Comparison of ENCODE assay signal across 8 mouse cellular contexts in the genomic region with DNA sequence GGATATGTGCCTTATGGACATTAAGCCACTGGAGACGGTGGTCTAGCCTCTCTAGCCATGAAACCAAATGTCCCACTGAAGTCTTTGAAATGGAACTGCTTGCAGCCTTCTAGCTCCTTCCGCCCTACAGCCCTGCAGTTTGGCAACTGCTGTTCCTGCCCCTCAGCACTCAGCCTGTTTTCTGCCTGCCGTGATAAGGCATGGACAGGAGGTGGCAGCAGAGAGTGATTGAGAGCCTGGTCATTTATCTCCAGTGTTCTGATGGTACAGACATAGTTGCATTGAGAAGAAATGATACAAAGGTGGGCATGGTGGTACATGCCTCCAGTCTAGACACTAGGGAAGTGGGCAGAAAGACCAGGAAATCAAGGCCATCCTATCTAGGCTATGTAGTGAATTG. TPM values are rescaled to one million over a fixed set of nuclear protein-coding genes. Genes with fewer than 3 reads are reported as not detected.
DNase-seq lines count a peak whose midpoint lies in the region; ATAC-seq and TF ChIP-seq lines count a peak whose summit lies in the region.

No protein-coding gene starts in this region.

- ATAC-seq in liver, embryonic 12.5 days = peak; percentile 46; the same call in 1 of the 2 replicates
- peak; percentile 32 for ATAC-seq in neural tube, embryonic 13.5 days (ENCODE audit: low read depth)
- ATAC-seq in stomach, postnatal 0 days (ENCODE audit: low FRiP score, low TSS enrichment) = 0 out of 2 replicates have a peak, but pooled peaks have one; percentile 43

- H3K4me3 ChIP-seq in liver, embryonic 12.5 days = no peak overlapping the region
- H3K4me3 ChIP-seq in neural tube, embryonic 13.5 days = no peak overlapping the region
- H3K4me3 ChIP-seq in stomach, postnatal 0 days (ENCODE audit: low read depth, low read length) = no peak overlapping the region

- no peak overlapping the region for H3K4me2 ChIP-seq in liver, embryonic 12.5 days
- H3K4me2 ChIP-seq in neural tube, embryonic 13.5 days = no peak overlapping the region
- no peak overlapping the region for H3K4me2 ChIP-seq in stomach, postnatal 0 days (replicated peaks; ENCODE audit: low read depth)

- H3K36me3 ChIP-seq in liver, embryonic 12.5 days = no peaks in the 10 kb centered on the region
- no peaks in the 10 kb centered on the region for H3K36me3 ChIP-seq in neural tube, embryonic 13.5 days
- no peaks in the 10 kb centered on the region for H3K36me3 ChIP-seq in stomach, postnatal 0 days (ENCODE audit: control insufficient read depth, insufficient read depth, low read length)

- no peak overlapping the region for H3K9ac ChIP-seq in liver, embryonic 12.5 days
- H3K9ac ChIP-seq in neural tube, embryonic 13.5 days = no peak overlapping the region
- H3K9ac ChIP-seq in stomach, postnatal 0 days (ENCODE audit: low read length) = no peak overlapping the region

- DNase-seq in 416B (ENCODE audit: low read depth) = peak; percentile 80
- DNase-seq in NIH3T3 (ENCODE audit: low read depth) = peak; percentile 87
- peak; percentile 81 for DNase-seq in cerebellum, adult 9-10 months
- peak; percentile 30 to 70 for DNase-seq in frontal cortex, postnatal 25 days (ENCODE audit: low spot score in 2 of 2)
- DNase-seq in kidney, adult 9 months = peak; percentile 70
- peak; percentile 77 for DNase-seq in stomach, postnatal 0 days (ENCODE audit: low spot score)

- H3K4me1 ChIP-seq in liver, embryonic 12.5 days = no peaks in the 10 kb centered on the region
- H3K4me1 ChIP-seq in neural tube, embryonic 13.5 days (replicated peaks) = no peaks in the 10 kb centered on the region
- H3K4me1 ChIP-seq in stomach, postnatal 0 days (replicated peaks; ENCODE audit: control insufficient read depth, insufficient read depth) = no peaks in the 10 kb centered on the region

- peaks cover 41% of the 10 kb centered on the region for H3K27me3 ChIP-seq in liver, embryonic 12.5 days (replicated peaks)
- no peaks in the 10 kb centered on the region; the same call in 1 of the 2 replicates for H3K27me3 ChIP-seq in neural tube, embryonic 13.5 days
- H3K27me3 ChIP-seq in stomach, postnatal 0 days (ENCODE audit: control insufficient read depth, insufficient read depth, low read length) = no peaks in the 10 kb centered on the region

- H3K9me3 ChIP-seq in liver, embryonic 12.5 days (replicated peaks) = no peaks in the 10 kb centered on the region
- H3K9me3 ChIP-seq in neural tube, embryonic 13.5 days = no peaks in the 10 kb centered on the region
- no peaks in the 10 kb centered on the region for H3K9me3 ChIP-seq in stomach, postnatal 0 days (ENCODE audit: control insufficient read depth, low read length)

- peak; percentile 91 for TF ChIP-seq CTCF in stomach, postnatal 0 days (IDR thresholded peaks at IDR 0.05; ENCODE audit: low read depth)

- H3K27ac ChIP-seq in liver, embryonic 12.5 days = no peak overlapping the region
- H3K27ac ChIP-seq in neural tube, embryonic 13.5 days (replicated peaks) = no peak overlapping the region
- H3K27ac ChIP-seq in stomach, postnatal 0 days (replicated peaks) = no peak overlapping the region

- no peak for TF ChIP-seq EP300 in stomach, postnatal 0 days (optimal IDR thresholded peaks at IDR 0.05)

- WGBS in liver, embryonic 12.5 days (ENCODE audit: insufficient replicate concordance) = 15% methylated on average over 3 of the region's 3 CpGs
- 21% methylated on average over 3 of the region's 3 CpGs for WGBS in neural tube, embryonic 13.5 days
- 17% methylated on average over 3 of the region's 3 CpGs for WGBS in stomach, postnatal 0 days

RNA-seq across cellular contexts. Expression of a gene that starts 13.4 kb away (rescaled TPM):
- 43.4 and 44.8 TPM in 2 replicates for polyA plus RNA-seq in liver, embryonic 12.5 days (2016; fragmentation: Nextera tagmentation; extraction: Ambion mirVana)
- 69.7 and 81.7 TPM in 2 replicates for polyA plus RNA-seq in neural tube, embryonic 13.5 days (2015; fragmentation: Nextera tagmentation; extraction: Ambion mirVana)
- polyA plus RNA-seq in stomach, postnatal 0 days (2015; fragmentation: Nextera tagmentation; extraction: Ambion mirVana) = 44.0 and 45.6 TPM in 2 replicates

RNA-seq across cellular contexts. Expression of a gene that starts 39.4 kb away (rescaled TPM):
- polyA plus RNA-seq in liver, embryonic 12.5 days (2016; fragmentation: Nextera tagmentation; extraction: Ambion mirVana) = 5.6 and 6.5 TPM in 2 replicates
- 2.3 and 3.1 TPM in 2 replicates for polyA plus RNA-seq in neural tube, embryonic 13.5 days (2015; fragmentation: Nextera tagmentation; extraction: Ambion mirVana)
- 3.2 and 3.6 TPM in 2 replicates for polyA plus RNA-seq in stomach, postnatal 0 days (2015; fragmentation: Nextera tagmentation; extraction: Ambion mirVana)
